Mouse (Mus musculus): Measurements from ENCODE around the gene Ptgr1. TPM values are rescaled to one million over a fixed set of nuclear protein-coding genes. Genes with fewer than 3 reads are reported as not detected.

Gene Ptgr1
- polyA plus RNA-seq, 1 experiment from 2014 or later = 15.7 TPM

DNA sequence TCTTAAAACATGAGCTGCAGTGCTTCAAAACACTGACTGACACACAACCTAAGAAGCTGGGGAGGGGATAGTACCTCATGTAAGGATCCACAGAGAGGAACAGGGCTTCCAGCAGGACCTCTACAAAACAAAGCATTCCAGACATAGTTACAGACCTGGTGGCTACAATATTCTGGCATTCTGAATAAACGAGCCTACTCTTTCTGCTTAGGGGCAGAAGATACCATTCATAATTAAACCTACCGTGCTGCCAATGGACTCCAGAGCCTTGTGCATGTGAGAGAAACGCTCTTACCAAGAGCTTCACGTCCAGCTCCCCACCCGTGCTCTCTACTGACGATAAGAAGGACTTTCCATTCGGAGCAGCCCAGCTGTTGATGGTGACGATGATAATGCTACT is 4.1 kb downstream of the Ptgr1 start:
- H3K9me3 ChIP-seq (replicated peaks) = no peaks in the 10 kb centered on the region
- H3K4me3 ChIP-seq = no peak overlapping the region
- 88% methylated on average over 8 of the region's 8 CpGs for WGBS

DNA sequence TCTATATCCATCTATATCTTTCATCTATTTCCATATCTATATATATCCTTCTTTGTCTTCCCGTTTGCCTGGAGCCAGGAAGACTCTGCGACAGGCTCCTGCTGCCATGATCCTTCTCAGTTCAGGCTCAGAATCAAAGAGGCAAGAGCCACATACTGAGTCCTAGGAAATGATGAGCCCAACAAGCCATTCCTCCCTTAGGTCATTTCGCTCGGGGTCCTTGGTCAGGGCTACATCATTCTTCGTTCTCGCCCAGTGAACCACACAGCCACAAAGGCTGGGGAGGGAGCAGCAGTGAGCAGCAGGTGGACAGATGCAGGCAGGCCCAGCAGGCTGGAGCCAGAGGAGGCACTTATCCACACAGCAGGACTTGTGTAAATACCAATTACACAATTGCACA is 5.5 kb downstream of the Ptgr1 start:
- Histone ChIP-seq H3K27me3 (ENCODE audit: low read depth, poor library complexity, severe bottlenecking) (no peaks in the 10 kb centered on the region), H3K9me3 (replicated peaks) (no peaks in the 10 kb centered on the region), H3K27ac (no peak overlapping the region), H3K4me1 (peaks cover 3% of the 10 kb centered on the region), H3K36me3 (no peaks in the 10 kb centered on the region), H3K4me3 (no peak overlapping the region)
- DNase-seq (ENCODE audit: low spot score) = no peak
- 90% methylated on average over 6 of the region's 6 CpGs for WGBS

More for the DNA sequence above, 4.1 kb downstream of the Ptgr1 start:
- H3K27me3 ChIP-seq (ENCODE audit: low read depth, poor library complexity, severe bottlenecking) = no peaks in the 10 kb centered on the region
- peaks cover 17% of the 10 kb centered on the region for H3K4me1 ChIP-seq
- DNase-seq (ENCODE audit: low spot score) = no peak
- H3K27ac ChIP-seq = no peak overlapping the region
- no peaks in the 10 kb centered on the region for H3K36me3 ChIP-seq

DNA sequence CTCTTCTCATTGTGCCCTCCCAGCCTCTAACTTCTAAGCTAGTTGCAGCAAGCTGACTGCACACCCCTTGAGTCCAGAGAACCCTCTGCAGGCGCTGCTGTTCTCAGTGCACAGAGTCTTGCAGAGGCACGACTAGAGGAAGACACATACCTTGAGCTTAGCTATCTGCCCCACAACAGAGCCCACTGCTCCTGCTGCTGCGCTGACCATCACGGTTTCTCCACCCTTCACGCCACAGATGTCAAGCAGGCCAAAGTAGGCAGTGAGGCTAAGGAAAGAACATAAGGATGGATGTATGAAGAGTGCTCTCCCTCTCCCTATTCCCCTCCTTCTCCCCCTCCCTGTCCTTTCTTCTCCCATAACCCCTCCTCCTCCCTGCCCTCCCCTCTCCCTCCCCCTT is 11.2 kb downstream of the Ptgr1 start:
- Histone ChIP-seq H3K4me1 (no peaks in the 10 kb centered on the region), H3K36me3 (peaks cover 8% of the 10 kb centered on the region; the same call in 1 of the 2 replicates), H3K27me3 (ENCODE audit: low read depth, poor library complexity, severe bottlenecking) (no peaks in the 10 kb centered on the region), H3K9me3 (replicated peaks) (no peaks in the 10 kb centered on the region), H3K27ac (no peak overlapping the region), H3K4me3 (no peak overlapping the region)
- DNase-seq (ENCODE audit: low spot score) = no peak
- WGBS = 80% methylated on average over 5 of the region's 5 CpGs

DNA sequence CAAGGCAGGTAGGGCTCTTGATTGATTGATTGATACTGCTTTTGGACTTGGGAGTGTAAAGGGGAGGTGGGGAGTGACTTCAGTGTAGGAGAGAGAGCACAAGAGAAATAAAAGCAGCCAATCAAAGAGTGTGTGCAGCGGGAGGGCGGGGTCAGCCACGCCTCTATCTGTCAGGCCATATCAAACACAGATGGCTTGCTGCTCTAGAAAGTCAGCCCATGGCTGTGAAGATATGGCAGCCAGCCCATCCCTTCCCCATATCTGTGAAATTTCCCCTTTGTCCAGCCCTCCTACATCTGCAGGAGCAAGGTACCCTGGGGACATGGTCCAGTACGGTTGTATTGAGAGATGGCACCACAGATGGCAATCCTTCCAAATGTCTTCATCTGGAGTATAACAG is 16.2 kb downstream of the Ptgr1 start:
- H3K9me3 ChIP-seq (replicated peaks) = no peaks in the 10 kb centered on the region
- no peak overlapping the region for H3K4me3 ChIP-seq
- peaks cover 8% of the 10 kb centered on the region; the same call in 1 of the 2 replicates for H3K36me3 ChIP-seq
- WGBS = 86% methylated on average over 4 of the region's 4 CpGs
- no peaks in the 10 kb centered on the region for H3K4me1 ChIP-seq
- DNase-seq (ENCODE audit: low spot score) = no peak
- H3K27me3 ChIP-seq (ENCODE audit: low read depth, poor library complexity, severe bottlenecking) = no peaks in the 10 kb centered on the region
- H3K27ac ChIP-seq = no peak overlapping the region

DNA sequence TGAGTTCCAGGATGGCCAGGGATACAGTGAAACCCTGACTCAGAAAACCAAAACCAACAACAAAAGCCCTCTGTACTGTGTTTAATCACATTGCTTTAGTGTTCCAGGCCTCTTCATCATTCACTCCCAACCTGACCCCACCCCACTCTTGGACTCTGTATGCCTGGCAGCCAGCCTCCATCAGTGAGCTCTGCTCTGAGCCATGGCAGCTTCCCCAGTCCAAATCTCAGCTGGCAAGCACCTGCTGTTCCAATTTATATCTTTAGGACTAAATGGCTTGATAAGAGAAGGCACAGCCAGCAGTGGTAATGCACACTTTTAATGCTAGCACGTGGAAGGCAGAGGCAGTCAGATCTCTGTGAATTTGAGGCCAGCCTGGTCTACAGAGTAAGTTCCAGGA is 21.8 kb downstream of the Ptgr1 start:
- 91% methylated on average over 1 of the region's 1 CpGs for WGBS
- H3K4me3 ChIP-seq = no peak overlapping the region
- H3K9me3 ChIP-seq (replicated peaks) = no peaks in the 10 kb centered on the region
- no peak overlapping the region for H3K27ac ChIP-seq
- no peaks in the 10 kb centered on the region for H3K4me1 ChIP-seq
- no peak for DNase-seq (ENCODE audit: low spot score)
- H3K36me3 ChIP-seq = no peaks in the 10 kb centered on the region
- no peaks in the 10 kb centered on the region for H3K27me3 ChIP-seq (ENCODE audit: low read depth, poor library complexity, severe bottlenecking)

DNA sequence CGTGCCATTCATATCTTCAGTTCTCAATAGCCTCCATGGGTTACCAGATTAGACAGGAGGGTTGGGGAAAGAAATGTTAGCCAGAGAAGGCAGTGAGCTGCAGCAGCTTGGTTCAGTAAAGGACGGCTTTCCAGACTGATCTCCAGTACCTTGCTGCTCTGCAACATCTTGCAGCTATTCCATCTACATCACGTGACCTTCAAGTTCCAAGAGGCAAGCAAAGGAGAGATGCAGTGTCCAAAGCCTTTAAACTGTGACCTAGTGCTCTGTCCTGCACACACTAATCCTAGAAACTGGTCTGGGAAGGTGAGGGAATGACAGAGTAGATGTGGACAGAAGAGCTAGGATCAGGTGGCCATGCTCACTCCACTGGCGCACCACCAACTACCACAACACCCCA is 23.6 kb downstream of the Ptgr1 start:
- Histone ChIP-seq H3K9me3 (replicated peaks) (no peaks in the 10 kb centered on the region), H3K27me3 (ENCODE audit: low read depth, poor library complexity, severe bottlenecking) (no peaks in the 10 kb centered on the region), H3K36me3 (no peaks in the 10 kb centered on the region), H3K27ac (no peak overlapping the region), H3K4me3 (no peak overlapping the region), H3K4me1 (no peaks in the 10 kb centered on the region)
- DNase-seq (ENCODE audit: low spot score) = no peak
- WGBS = 93% methylated on average over 4 of the region's 4 CpGs

DNA sequence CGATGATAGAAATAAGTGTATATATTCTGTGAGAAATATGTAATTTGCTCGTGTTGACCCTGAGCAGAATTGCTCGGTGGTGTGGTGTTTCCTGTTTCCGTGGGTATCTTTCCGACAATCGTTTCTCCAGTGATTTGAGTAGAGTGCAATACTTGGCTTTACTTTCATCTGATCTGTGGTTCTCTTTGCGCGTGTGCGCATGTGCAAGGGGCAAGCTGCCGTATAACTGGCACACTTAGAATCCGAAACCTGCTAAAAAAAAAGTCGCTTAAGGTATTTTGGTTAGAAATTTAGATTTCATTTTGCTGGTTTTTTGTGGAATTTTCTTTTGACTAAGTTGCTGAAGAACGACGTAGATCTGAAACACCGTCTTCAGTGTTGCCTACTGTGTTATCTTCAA is 25.2 kb downstream of the Ptgr1 start:
- Histone ChIP-seq H3K27me3 (ENCODE audit: low read depth, poor library complexity, severe bottlenecking) (no peaks in the 10 kb centered on the region), H3K36me3 (peaks cover 10% of the 10 kb centered on the region), H3K4me1 (no peaks in the 10 kb centered on the region), H3K27ac (no peak overlapping the region), H3K9me3 (replicated peaks) (no peaks in the 10 kb centered on the region), H3K4me3 (no peak overlapping the region)
- no peak for DNase-seq (ENCODE audit: low spot score)
- 93% methylated on average over 15 of the region's 15 CpGs for WGBS

DNA sequence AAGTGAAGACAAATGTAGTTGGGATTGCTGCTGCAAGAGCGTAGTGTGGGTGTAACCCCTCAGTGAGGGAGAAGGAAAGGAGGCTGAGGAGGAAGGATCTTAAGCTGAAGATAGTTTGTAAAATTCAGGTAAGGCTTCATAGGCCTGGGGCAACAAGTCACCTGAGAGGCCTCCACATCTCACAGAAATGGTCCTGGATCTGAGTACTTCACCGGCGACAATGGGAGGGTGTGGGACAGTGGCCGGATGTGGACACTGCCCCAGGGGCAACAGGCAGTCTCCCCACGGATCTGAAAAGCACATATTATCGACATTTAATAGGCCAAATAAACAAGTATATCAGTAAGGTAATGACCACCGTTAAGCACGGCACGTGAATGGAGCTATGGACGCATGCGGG is 34.3 kb downstream of the Ptgr1 start:
- Histone ChIP-seq H3K9me3 (replicated peaks) (no peaks in the 10 kb centered on the region), H3K4me3 (no peak overlapping the region), H3K4me1 (no peaks in the 10 kb centered on the region), H3K27ac (no peak overlapping the region), H3K27me3 (ENCODE audit: low read depth, poor library complexity, severe bottlenecking) (no peaks in the 10 kb centered on the region), H3K36me3 (peaks cover 12% of the 10 kb centered on the region)
- no peak for DNase-seq (ENCODE audit: low spot score)
- 91% methylated on average over 11 of the region's 11 CpGs for WGBS

DNA sequence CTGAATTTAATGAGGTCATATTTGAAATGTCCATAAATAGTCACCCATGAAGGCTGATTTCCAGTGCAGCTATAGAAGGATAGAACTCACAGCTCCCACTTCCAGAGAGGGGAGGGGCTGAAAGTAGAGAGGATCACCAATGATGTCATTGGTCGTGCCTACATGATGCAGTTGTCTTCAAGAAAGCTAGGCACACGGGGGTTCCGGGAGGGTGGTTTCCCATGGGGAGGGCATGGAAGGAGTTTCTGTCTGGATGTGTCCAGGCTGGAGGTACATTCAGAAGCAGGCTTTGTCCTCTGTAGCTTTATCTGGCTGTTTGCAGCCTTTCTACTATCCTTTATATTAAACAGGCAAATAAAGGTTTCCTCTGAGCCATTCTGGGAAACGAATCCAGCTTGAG is 38.5 kb downstream of the Ptgr1 start:
- Histone ChIP-seq H3K36me3 (no peaks in the 10 kb centered on the region), H3K27ac (no peak overlapping the region), H3K27me3 (ENCODE audit: low read depth, poor library complexity, severe bottlenecking) (peaks cover 14% of the 10 kb centered on the region), H3K9me3 (replicated peaks) (no peaks in the 10 kb centered on the region), H3K4me1 (peaks cover 12% of the 10 kb centered on the region), H3K4me3 (no peak overlapping the region)
- no peak for DNase-seq (ENCODE audit: low spot score)
- WGBS = 86% methylated on average over 4 of the region's 4 CpGs

DNA sequence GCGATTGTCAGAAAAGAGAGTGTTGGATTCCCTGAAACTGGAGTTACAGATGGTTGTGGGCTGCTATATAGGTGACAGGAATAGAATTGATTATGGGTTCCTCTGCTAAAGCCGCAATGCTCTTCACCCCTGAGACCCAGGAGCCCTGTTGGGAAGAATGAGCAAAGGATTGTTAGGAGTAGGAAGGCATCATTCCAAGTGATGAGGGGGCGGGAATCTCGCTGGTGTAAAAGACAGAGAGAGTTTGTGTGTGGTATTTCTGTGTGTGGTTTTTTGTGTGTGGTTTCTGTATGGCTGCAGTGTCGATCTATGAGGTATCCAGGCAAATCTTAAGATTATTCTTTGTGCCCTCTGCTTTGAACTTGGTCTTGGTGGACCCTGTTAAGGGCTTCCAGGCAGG is 42.2 kb downstream of the Ptgr1 start:
- Histone ChIP-seq H3K4me3 (peak overlapping the region; percentile 83; the same call in 1 of the 2 replicates), H3K4me1 (peaks cover 20% of the 10 kb centered on the region), H3K9me3 (replicated peaks) (no peaks in the 10 kb centered on the region), H3K27me3 (ENCODE audit: low read depth, poor library complexity, severe bottlenecking) (peaks cover 14% of the 10 kb centered on the region), H3K27ac (no peak overlapping the region), H3K36me3 (no peaks in the 10 kb centered on the region)
- no peak for DNase-seq (ENCODE audit: low spot score)
- 67% methylated on average over 5 of the region's 5 CpGs for WGBS

DNA sequence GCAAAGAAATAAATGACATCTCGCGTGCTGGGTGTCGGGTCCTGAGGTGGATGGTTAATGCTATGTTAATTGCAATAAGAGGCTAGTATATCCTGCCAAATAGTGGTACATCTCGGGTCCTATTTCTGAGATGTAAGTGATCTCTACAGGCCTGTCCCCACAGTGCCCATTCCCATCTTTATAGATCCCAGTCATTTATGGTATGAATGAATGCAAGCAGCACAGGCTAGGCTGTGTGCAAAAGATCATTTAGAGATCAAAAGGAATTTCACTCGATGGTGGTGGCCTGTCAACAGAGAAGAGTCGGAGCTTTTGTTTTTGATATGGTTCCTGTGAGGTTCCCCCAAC is 42.7 kb downstream of the Ptgr1 start:
- Histone ChIP-seq H3K36me3 (no peaks in the 10 kb centered on the region), H3K27me3 (ENCODE audit: low read depth, poor library complexity, severe bottlenecking) (peaks cover 14% of the 10 kb centered on the region), H3K9me3 (replicated peaks) (no peaks in the 10 kb centered on the region), H3K4me1 (peaks cover 20% of the 10 kb centered on the region), H3K4me3 (peak overlapping the region; percentile 83), H3K27ac (no peak overlapping the region)
- DNase-seq (ENCODE audit: low spot score) = no peak
- WGBS = 21% methylated on average over 6 of the region's 6 CpGs

DNA sequence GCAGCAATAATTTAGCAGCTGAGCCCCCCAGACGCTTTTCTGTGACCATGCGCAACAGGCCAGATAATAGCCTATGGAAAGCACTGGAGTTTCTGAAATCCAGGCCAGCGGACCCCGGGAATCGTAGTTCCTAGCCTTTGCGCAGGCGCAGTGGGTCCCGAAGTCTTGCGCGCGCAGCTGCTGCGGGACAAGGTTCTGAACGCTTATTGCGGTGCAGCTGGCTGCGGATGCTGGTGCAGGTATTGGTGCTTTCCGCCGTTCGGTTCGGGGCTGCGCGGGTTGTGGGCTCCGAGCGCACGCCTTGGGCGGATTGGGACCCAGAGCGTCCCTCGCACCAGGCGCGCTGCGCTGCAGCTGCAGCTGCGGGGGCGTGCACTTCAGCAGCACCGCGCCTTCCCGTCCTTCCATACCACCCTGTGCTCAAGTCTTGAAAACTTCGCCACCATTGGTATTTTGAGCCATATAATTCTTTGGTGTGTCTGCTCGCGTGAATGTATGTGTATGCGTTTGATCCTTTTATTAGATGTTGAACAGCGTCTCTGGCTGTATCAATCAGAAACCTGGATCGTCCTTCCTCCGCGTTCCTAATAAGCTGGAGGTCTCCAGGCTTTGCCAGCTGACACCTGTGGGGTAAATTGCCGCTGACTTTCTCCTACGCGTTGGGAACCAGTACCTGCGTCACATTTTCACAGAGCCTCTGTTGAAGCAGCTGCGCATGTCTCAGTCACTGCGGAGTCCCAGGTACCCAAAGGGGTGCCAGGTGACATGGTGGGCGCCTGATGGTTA is 43.3 kb downstream of the Ptgr1 start, which contains the start of gene Zkscan16:
Zkscan16 (plus strand) TSS at position 209 of the 786 bp plus-strand sequence.
- no peaks in the 10 kb centered on the region for H3K9me3 ChIP-seq (replicated peaks)
- H3K4me3 ChIP-seq = peak within 1 kb of the TSS; percentile 83
- H3K27ac ChIP-seq = peak within 1 kb of the TSS; percentile 86

DNA sequence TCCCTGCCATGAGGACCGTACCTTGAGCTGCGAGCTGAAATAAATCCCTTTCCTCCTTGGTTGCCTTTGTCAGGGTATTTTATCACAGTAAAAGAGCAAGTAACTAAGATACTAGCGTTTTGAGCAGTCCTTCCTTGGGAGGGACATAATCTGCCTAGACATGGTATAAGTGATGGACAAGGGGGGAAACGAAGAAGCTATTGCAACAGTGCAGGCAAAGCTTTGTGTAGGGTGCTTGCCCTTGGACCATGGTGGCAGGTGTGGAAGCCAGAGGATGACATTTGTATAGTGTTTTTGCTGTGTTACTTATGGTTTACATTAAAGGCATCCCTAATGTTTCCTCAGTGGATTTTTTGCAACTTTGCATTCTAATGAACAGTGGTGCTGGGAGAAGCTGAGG is 44.0 kb downstream of the Ptgr1 start:
- Histone ChIP-seq H3K36me3 (no peaks in the 10 kb centered on the region), H3K4me3 (peak overlapping the region; percentile 83), H3K27ac (peak overlapping the region; percentile 86), H3K4me1 (peaks cover 20% of the 10 kb centered on the region), H3K9me3 (replicated peaks) (no peaks in the 10 kb centered on the region), H3K27me3 (ENCODE audit: low read depth, poor library complexity, severe bottlenecking) (peaks cover 14% of the 10 kb centered on the region)
- no peak for DNase-seq (ENCODE audit: low spot score)
- 81% methylated on average over 4 of the region's 4 CpGs for WGBS

More for the DNA sequence above, 43.3 kb downstream of the Ptgr1 start, which contains the start of gene Zkscan16:
- H3K27me3 ChIP-seq (ENCODE audit: low read depth, poor library complexity, severe bottlenecking) = peaks cover 14% of the 10 kb centered on the region
- 1% methylated on average over 50 of the region's 50 CpGs for WGBS
- H3K36me3 ChIP-seq = no peaks in the 10 kb centered on the region
- DNase-seq (ENCODE audit: low spot score) = peak; percentile 96
- H3K4me1 ChIP-seq = peaks cover 20% of the 10 kb centered on the region

DNA sequence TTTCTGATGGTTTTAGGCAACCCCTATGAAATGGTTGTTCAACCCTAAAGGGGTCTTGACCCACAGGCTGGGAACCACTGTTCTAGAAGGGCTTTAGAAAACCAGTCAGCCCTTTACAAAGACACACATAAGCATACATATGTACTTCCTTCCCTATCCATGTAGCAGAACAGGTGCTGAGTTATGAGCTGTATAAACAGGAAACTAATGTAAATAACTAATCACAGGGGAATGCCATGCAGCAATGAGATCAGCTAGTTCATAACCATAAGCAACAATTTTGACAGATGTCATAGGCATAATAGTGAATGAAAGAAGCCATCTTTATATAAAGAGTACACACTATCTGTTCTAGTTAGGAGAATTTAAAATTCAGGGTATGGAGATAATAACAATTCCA is 45.3 kb downstream of the Ptgr1 start:
- Histone ChIP-seq H3K9me3 (replicated peaks) (no peaks in the 10 kb centered on the region), H3K27me3 (ENCODE audit: low read depth, poor library complexity, severe bottlenecking) (peaks cover 14% of the 10 kb centered on the region), H3K36me3 (no peaks in the 10 kb centered on the region), H3K27ac (no peak overlapping the region), H3K4me3 (no peak overlapping the region), H3K4me1 (peaks cover 20% of the 10 kb centered on the region)
- no peak for DNase-seq (ENCODE audit: low spot score)
